Mouse (Mus musculus): Measurements from ENCODE around the gene Rps19bp1. TPM values are rescaled to one million over a fixed set of nuclear protein-coding genes. Genes with fewer than 3 reads are reported as not detected.
A peak's percentile ranks its signal among the peaks of the same experiment; 100 is the strongest.

Rps19bp1 gene
- polyA plus RNA-seq, 1 experiment from 2014 or later, result 60.7 TPM

GRCm38 (mm10) chr15:80233053-80233452 lies 31.1 kb downstream of the Rps19bp1 start:
- H3K27me3 ChIP-seq, result no peaks in the 10 kb centered on the region
- peak overlapping the region; percentile 79; the same call in 1 of the 2 replicates for H3K4me3 ChIP-seq
- peak overlapping the region; percentile 69 for H3K4me2 ChIP-seq (replicated peaks)
- ATAC-seq (ENCODE audit: low FRiP score, low read depth), result no peak
- H3K4me1 ChIP-seq, result peaks cover 21% of the 10 kb centered on the region
- WGBS, result 64% methylated on average over 4 of the region's 4 CpGs
- no peak overlapping the region for H3K9ac ChIP-seq (replicated peaks)
- H3K9me3 ChIP-seq, result no peaks in the 10 kb centered on the region
- peak overlapping the region; percentile 76 for H3K27ac ChIP-seq (replicated peaks)
- peaks cover 24% of the 10 kb centered on the region for H3K36me3 ChIP-seq

DNA sequence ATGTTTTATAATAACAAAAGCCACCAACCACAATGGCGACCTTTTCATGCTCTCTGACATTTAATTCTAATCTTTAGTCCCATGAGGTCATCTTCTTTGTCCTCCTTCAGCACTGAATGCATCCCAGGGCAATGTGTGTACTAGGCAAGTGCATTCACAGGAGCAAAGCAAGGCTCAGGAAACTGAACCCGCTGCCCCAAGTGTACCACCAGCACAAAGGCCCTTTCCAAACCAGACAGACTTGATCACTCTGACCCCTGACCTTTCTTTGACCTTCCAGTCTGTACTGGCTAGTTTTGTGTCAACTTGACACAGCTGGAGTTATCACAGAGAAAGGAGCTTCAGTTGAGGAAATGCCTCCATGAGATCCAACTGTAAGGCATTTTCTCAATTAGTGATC lies 31.8 kb downstream of the Rps19bp1 start:
- peaks cover 18% of the 10 kb centered on the region for H3K36me3 ChIP-seq
- H3K9me3 ChIP-seq, result no peaks in the 10 kb centered on the region
- no peak overlapping the region for H3K27ac ChIP-seq (replicated peaks)
- H3K27me3 ChIP-seq, result no peaks in the 10 kb centered on the region
- no peak overlapping the region for H3K4me2 ChIP-seq (replicated peaks)
- H3K4me1 ChIP-seq, result peaks cover 25% of the 10 kb centered on the region
- WGBS, result 36% methylated on average over 2 of the region's 2 CpGs
- no peak for ATAC-seq (ENCODE audit: low FRiP score, low read depth)
- H3K4me3 ChIP-seq, result no peak overlapping the region
- H3K9ac ChIP-seq (replicated peaks), result no peak overlapping the region

- Histone ChIP-seq H3K4me2 (replicated peaks) (no peak overlapping the region), H3K9ac (replicated peaks) (no peak overlapping the region), H3K27ac (replicated peaks) (no peak overlapping the region), H3K9me3 (no peaks in the 10 kb centered on the region), H3K4me3 (no peak overlapping the region), H3K27me3 (no peaks in the 10 kb centered on the region), H3K4me1 (peaks cover 11% of the 10 kb centered on the region; the same call in 1 of the 2 replicates), H3K36me3 (no peaks in the 10 kb centered on the region)
- no peak for ATAC-seq (ENCODE audit: low FRiP score, low read depth)
- WGBS, result 69% methylated on average over 17 of the region's 17 CpGs
Observed at GRCm38 (mm10) chr15:80228071-80228800, 35.9 kb downstream of the Rps19bp1 start.

GRCm38 (mm10) chr15:80225796-80226195 lies 38.3 kb downstream of the Rps19bp1 start:
- no peaks in the 10 kb centered on the region for H3K36me3 ChIP-seq
- no peak overlapping the region for H3K27ac ChIP-seq (replicated peaks)
- H3K9me3 ChIP-seq, result no peaks in the 10 kb centered on the region
- no peak for ATAC-seq (ENCODE audit: low FRiP score, low read depth)
- H3K27me3 ChIP-seq, result no peaks in the 10 kb centered on the region
- H3K4me3 ChIP-seq, result no peak overlapping the region
- 0 out of 2 replicates have a peak, but pooled peaks cover 7% of the 10 kb centered on the region for H3K4me1 ChIP-seq
- WGBS, result 50% methylated on average over 2 of the region's 2 CpGs
- no peak overlapping the region for H3K4me2 ChIP-seq (replicated peaks)
- no peak overlapping the region for H3K9ac ChIP-seq (replicated peaks)

- H3K4me1 ChIP-seq, result 0 out of 2 replicates have a peak, but pooled peaks cover 7% of the 10 kb centered on the region
- H3K9me3 ChIP-seq, result no peaks in the 10 kb centered on the region
- no peak overlapping the region for H3K4me3 ChIP-seq
- H3K9ac ChIP-seq (replicated peaks), result no peak overlapping the region
- WGBS, result 26% methylated on average over 9 of the region's 9 CpGs
- no peaks in the 10 kb centered on the region for H3K36me3 ChIP-seq
- no peak overlapping the region for H3K4me2 ChIP-seq (replicated peaks)
- no peak overlapping the region for H3K27ac ChIP-seq (replicated peaks)
- no peaks in the 10 kb centered on the region for H3K27me3 ChIP-seq
- ATAC-seq (ENCODE audit: low FRiP score, low read depth), result no peak
Observed at GRCm38 (mm10) chr15:80225208-80225607, 38.9 kb downstream of the Rps19bp1 start.

DNA sequence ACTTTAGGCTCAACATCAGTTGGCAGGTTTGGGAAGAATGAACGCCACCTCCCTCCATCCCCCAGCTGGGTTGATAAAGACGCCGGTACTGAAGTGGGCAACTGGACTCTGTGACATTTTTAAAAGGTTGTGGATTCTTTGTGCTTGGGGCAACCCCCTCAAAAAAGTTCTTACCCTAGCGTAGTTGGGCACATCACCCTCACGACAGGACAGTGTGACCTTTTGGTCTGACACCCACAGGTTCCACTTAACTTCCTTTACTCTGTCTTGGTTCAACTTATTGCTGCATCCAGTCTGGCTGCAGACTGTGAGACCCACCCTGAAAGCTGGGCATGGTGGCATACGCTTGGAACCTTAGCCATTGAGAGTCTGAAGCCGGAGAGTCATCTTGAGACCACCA lies 40.4 kb downstream of the Rps19bp1 start:
- Histone ChIP-seq H3K4me2 (replicated peaks) (no peak overlapping the region), H3K9ac (replicated peaks) (no peak overlapping the region), H3K4me1 (0 out of 2 replicates have a peak, but pooled peaks cover 7% of the 10 kb centered on the region), H3K27ac (replicated peaks) (no peak overlapping the region), H3K36me3 (no peaks in the 10 kb centered on the region), H3K9me3 (no peaks in the 10 kb centered on the region), H3K4me3 (no peak overlapping the region), H3K27me3 (no peaks in the 10 kb centered on the region)
- no peak for ATAC-seq (ENCODE audit: low FRiP score, low read depth)
- WGBS, result 91% methylated on average over 7 of the region's 7 CpGs

- H3K36me3 ChIP-seq, result 0 out of 2 replicates have a peak, but pooled peaks cover 6% of the 10 kb centered on the region
- no peak overlapping the region for H3K4me3 ChIP-seq
- H3K27me3 ChIP-seq, result no peaks in the 10 kb centered on the region
- no peak overlapping the region for H3K9ac ChIP-seq (replicated peaks)
- no peak overlapping the region for H3K27ac ChIP-seq (replicated peaks)
- no peak overlapping the region for H3K4me2 ChIP-seq (replicated peaks)
- no peaks in the 10 kb centered on the region for H3K9me3 ChIP-seq
- no peak for ATAC-seq (ENCODE audit: low FRiP score, low read depth)
- no peaks in the 10 kb centered on the region for H3K4me1 ChIP-seq
- WGBS, result 73% methylated on average over 8 of the region's 8 CpGs
Observed at GRCm38 (mm10) chr15:80221031-80221430, 43.1 kb downstream of the Rps19bp1 start.

- Histone ChIP-seq H3K4me2 (replicated peaks) (no peak overlapping the region), H3K9me3 (no peaks in the 10 kb centered on the region), H3K27me3 (no peaks in the 10 kb centered on the region), H3K36me3 (peaks cover 7% of the 10 kb centered on the region; the same call in 1 of the 2 replicates), H3K4me1 (no peaks in the 10 kb centered on the region), H3K4me3 (no peak overlapping the region), H3K9ac (replicated peaks) (no peak overlapping the region), H3K27ac (replicated peaks) (no peak overlapping the region)
- ATAC-seq (ENCODE audit: low FRiP score, low read depth), result no peak
- 76% methylated on average over 4 of the region's 4 CpGs for WGBS
Observed at GRCm38 (mm10) chr15:80219705-80220657, 44.1 kb downstream of the Rps19bp1 start.

- no peaks in the 10 kb centered on the region for H3K9me3 ChIP-seq
- no peak overlapping the region for H3K9ac ChIP-seq (replicated peaks)
- no peak overlapping the region for H3K27ac ChIP-seq (replicated peaks)
- H3K4me2 ChIP-seq (replicated peaks), result no peak overlapping the region
- H3K36me3 ChIP-seq, result peaks cover 14% of the 10 kb centered on the region
- 51% methylated on average over 14 of the region's 14 CpGs for WGBS
- no peak overlapping the region for H3K4me3 ChIP-seq
- H3K27me3 ChIP-seq, result no peaks in the 10 kb centered on the region
- no peaks in the 10 kb centered on the region for H3K4me1 ChIP-seq
- no peak for ATAC-seq (ENCODE audit: low FRiP score, low read depth)
Observed at GRCm38 (mm10) chr15:80219211-80219610, 44.9 kb downstream of the Rps19bp1 start.

DNA sequence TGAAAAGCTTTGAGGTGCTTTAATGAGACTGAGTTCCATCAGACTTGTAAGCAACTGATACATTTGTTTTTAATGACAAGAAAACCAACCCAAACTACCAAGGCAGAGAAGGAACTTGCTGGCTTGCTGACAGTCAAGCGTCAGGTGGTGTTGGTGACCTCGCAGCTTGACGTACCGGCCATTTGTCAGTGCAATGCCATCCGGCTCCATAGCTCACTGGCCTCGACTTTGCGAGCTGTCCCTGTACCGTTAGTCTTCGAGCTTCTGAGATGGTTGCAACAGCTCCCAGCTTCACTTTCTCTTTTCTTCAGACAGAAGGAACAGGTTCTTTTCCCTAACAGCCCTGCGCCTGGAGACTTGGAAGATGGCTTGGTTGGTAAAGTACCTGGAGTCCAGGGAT lies 46.6 kb downstream of the Rps19bp1 start:
- Histone ChIP-seq H3K4me3 (no peak overlapping the region), H3K9ac (replicated peaks) (no peak overlapping the region), H3K36me3 (peaks cover 22% of the 10 kb centered on the region), H3K27me3 (no peaks in the 10 kb centered on the region), H3K4me2 (replicated peaks) (no peak overlapping the region), H3K27ac (replicated peaks) (no peak overlapping the region), H3K4me1 (no peaks in the 10 kb centered on the region), H3K9me3 (no peaks in the 10 kb centered on the region)
- ATAC-seq (ENCODE audit: low FRiP score, low read depth), result no peak
- WGBS, result 94% methylated on average over 10 of the region's 10 CpGs

DNA sequence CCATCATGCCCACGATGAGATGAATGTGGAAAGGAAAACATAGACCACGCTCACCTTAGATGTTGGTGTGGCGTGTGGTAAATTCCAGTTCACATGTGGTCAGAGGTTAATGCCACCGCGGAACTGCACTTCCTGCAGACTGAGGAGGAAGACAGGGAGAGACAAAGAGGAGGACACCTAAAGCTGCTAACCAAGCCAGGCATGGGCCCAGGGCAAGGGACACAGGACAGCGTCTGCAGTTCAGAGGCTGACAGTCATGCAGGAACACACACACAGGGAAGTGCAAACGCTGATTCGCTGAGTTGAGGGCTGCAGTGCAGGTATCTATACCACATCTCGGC lies 47.7 kb downstream of the Rps19bp1 start:
- H3K4me1 ChIP-seq, result no peaks in the 10 kb centered on the region
- H3K27me3 ChIP-seq, result no peaks in the 10 kb centered on the region
- 65% methylated on average over 9 of the region's 9 CpGs for WGBS
- H3K27ac ChIP-seq (replicated peaks), result no peak overlapping the region
- no peak for ATAC-seq (ENCODE audit: low FRiP score, low read depth)
- H3K4me3 ChIP-seq, result no peak overlapping the region
- no peak overlapping the region for H3K9ac ChIP-seq (replicated peaks)
- peaks cover 32% of the 10 kb centered on the region for H3K36me3 ChIP-seq
- H3K4me2 ChIP-seq (replicated peaks), result no peak overlapping the region
- H3K9me3 ChIP-seq, result no peaks in the 10 kb centered on the region

Measured in midbrain, embryonic 12.5 days (tissue).